Comparison of ENCODE assay signal across 25 mouse cellular contexts in genomic region chr10:26327291-26327690, GRCm38 (mm10). TPM values are rescaled to one million over a fixed set of nuclear protein-coding genes. Genes with fewer than 3 reads are reported as not detected.
DNase-seq lines count a peak whose midpoint lies in the region; ATAC-seq lines count a peak whose summit lies in the region.
"Had no signal": no experiment of that assay in that cellular context is flagged by ENCODE, and none has a peak within 500 bp of the region (broad histone marks: within the 10 kb centered on the region; RNA-seq: fewer than 3 reads in every experiment).

No protein-coding gene starts in this region.

- H3K36me3 ChIP-seq in embryonic facial prominence, embryonic 11.5 days (replicated peaks; ENCODE audit: control insufficient read depth, insufficient read depth, low read depth, low read length) = no peaks in the 10 kb centered on the region
- peaks cover 80% of the 10 kb centered on the region for H3K36me3 ChIP-seq in embryonic facial prominence, embryonic 10.5 days (replicated peaks)
- peaks cover 38% of the 10 kb centered on the region for H3K36me3 ChIP-seq in forebrain, embryonic 13.5 days (ENCODE audit: poor library complexity, severe bottlenecking)
- H3K36me3 ChIP-seq in hindbrain, embryonic 16.5 days (ENCODE audit: control insufficient read depth, insufficient read depth, low read length) = peaks cover 2% of the 10 kb centered on the region; the same call in 1 of the 2 replicates
- peaks cover 12% of the 10 kb centered on the region; the same call in 1 of the 2 replicates for H3K36me3 ChIP-seq in midbrain, embryonic 14.5 days (ENCODE audit: control insufficient read depth, insufficient read depth, low read length)
- H3K36me3 ChIP-seq: G1E had no signal

- intact Hi-C loops in gastrocnemius, postnatal 36 days (cut with DNase I) = no loop called here

- no peak overlapping the region for H3K27ac ChIP-seq in embryonic facial prominence, embryonic 11.5 days (replicated peaks; ENCODE audit: low read depth, low read length)
- H3K27ac ChIP-seq in embryonic facial prominence, embryonic 10.5 days (replicated peaks) = no peak overlapping the region
- H3K27ac ChIP-seq in forebrain, embryonic 13.5 days = 0 out of 2 replicates have a peak overlapping the region, but pooled peaks have one; percentile 14
- H3K27ac ChIP-seq in hindbrain, embryonic 16.5 days (ENCODE audit: low read depth, low read length) = no peak overlapping the region
- H3K27ac ChIP-seq in midbrain, embryonic 14.5 days (replicated peaks; ENCODE audit: low read depth, low read length) = 0 out of 2 replicates have a peak overlapping the region, but pooled peaks have one; percentile 22
- H3K27ac ChIP-seq: intestine, embryonic 15.5 days; kidney, embryonic 15.5 days; limb, embryonic 13.5 days; liver, embryonic 13.5 days had no signal

- no peaks in the 10 kb centered on the region for H3K4me1 ChIP-seq in embryonic facial prominence, embryonic 11.5 days (ENCODE audit: control insufficient read depth, insufficient read depth, low read length)
- H3K4me1 ChIP-seq in embryonic facial prominence, embryonic 10.5 days = no peaks in the 10 kb centered on the region
- peaks cover 13% of the 10 kb centered on the region for H3K4me1 ChIP-seq in forebrain, embryonic 13.5 days
- H3K4me1 ChIP-seq in hindbrain, embryonic 16.5 days (ENCODE audit: control insufficient read depth, insufficient read depth, low read depth, low read length) = no peaks in the 10 kb centered on the region
- H3K4me1 ChIP-seq in midbrain, embryonic 14.5 days (ENCODE audit: control insufficient read depth, insufficient read depth, low read length) = peaks cover 8% of the 10 kb centered on the region; the same call in 1 of the 2 replicates
- H3K4me1 ChIP-seq: intestine, embryonic 15.5 days; kidney, embryonic 15.5 days; limb, embryonic 13.5 days; liver, embryonic 13.5 days had no signal

- WGBS in embryonic facial prominence, embryonic 11.5 days = 78% methylated on average over 5 of the region's 5 CpGs
- 78% methylated on average over 5 of the region's 5 CpGs for WGBS in embryonic facial prominence, embryonic 10.5 days
- WGBS in forebrain, embryonic 13.5 days = 35% methylated on average over 5 of the region's 5 CpGs
- WGBS in hindbrain, embryonic 16.5 days = 54% methylated on average over 5 of the region's 5 CpGs
- WGBS in midbrain, embryonic 14.5 days = 33% methylated on average over 5 of the region's 5 CpGs

- ATAC-seq in embryonic facial prominence, embryonic 11.5 days (replicated peaks; ENCODE audit: insufficient number of reproducible peaks, low FRiP score, low TSS enrichment, low read depth) = 0 out of 2 replicates have a peak, but pooled peaks have one; percentile 32
- peak; percentile 54; the same call in 1 of the 2 replicates for ATAC-seq in forebrain, embryonic 13.5 days
- ATAC-seq in hindbrain, embryonic 16.5 days = peak; percentile 40; the same call in 1 of the 2 replicates
- no peak for ATAC-seq in midbrain, embryonic 14.5 days (ENCODE audit: low FRiP score, low TSS enrichment)
- ATAC-seq: CD4-positive, CD25-positive, alpha-beta regulatory T cell, adult 4 months; intestine, embryonic 15.5 days had no signal

- H3K27me3 ChIP-seq in embryonic facial prominence, embryonic 11.5 days (ENCODE audit: control insufficient read depth, insufficient read depth, low read length) = no peaks in the 10 kb centered on the region
- H3K27me3 ChIP-seq in embryonic facial prominence, embryonic 10.5 days (replicated peaks; ENCODE audit: low read depth, poor library complexity, severe bottlenecking) = no peaks in the 10 kb centered on the region
- H3K27me3 ChIP-seq in forebrain, embryonic 13.5 days = no peaks in the 10 kb centered on the region; the same call in 1 of the 2 replicates
- H3K27me3 ChIP-seq in hindbrain, embryonic 16.5 days (replicated peaks; ENCODE audit: control insufficient read depth, insufficient read depth, low read length) = no peaks in the 10 kb centered on the region
- no peaks in the 10 kb centered on the region for H3K27me3 ChIP-seq in midbrain, embryonic 14.5 days (ENCODE audit: control insufficient read depth, insufficient read depth, low read length)
- H3K27me3 ChIP-seq: intestine, embryonic 15.5 days; kidney, embryonic 15.5 days; limb, embryonic 13.5 days; liver, embryonic 13.5 days had no signal

- H3K9ac ChIP-seq in embryonic facial prominence, embryonic 11.5 days (replicated peaks; ENCODE audit: low read length) = no peak overlapping the region
- no peak overlapping the region for H3K9ac ChIP-seq in forebrain, embryonic 13.5 days
- no peak overlapping the region for H3K9ac ChIP-seq in hindbrain, embryonic 16.5 days (ENCODE audit: low read depth, low read length)
- no peak overlapping the region for H3K9ac ChIP-seq in midbrain, embryonic 14.5 days (replicated peaks; ENCODE audit: low read length)
- H3K9ac ChIP-seq: intestine, embryonic 15.5 days; kidney, embryonic 15.5 days; limb, embryonic 13.5 days; liver, embryonic 13.5 days; lung, embryonic 14.5 days had no signal

- H3K9me3 ChIP-seq in embryonic facial prominence, embryonic 11.5 days (replicated peaks; ENCODE audit: control insufficient read depth, low read length) = no peaks in the 10 kb centered on the region
- H3K9me3 ChIP-seq in embryonic facial prominence, embryonic 10.5 days = no peaks in the 10 kb centered on the region
- H3K9me3 ChIP-seq in forebrain, embryonic 13.5 days (replicated peaks) = no peaks in the 10 kb centered on the region
- H3K9me3 ChIP-seq in hindbrain, embryonic 16.5 days (ENCODE audit: control insufficient read depth, low read length) = no peaks in the 10 kb centered on the region
- H3K9me3 ChIP-seq in midbrain, embryonic 14.5 days (ENCODE audit: control insufficient read depth, low read length) = no peaks in the 10 kb centered on the region
- H3K9me3 ChIP-seq: G1E; intestine, embryonic 15.5 days; kidney, embryonic 15.5 days; limb, embryonic 13.5 days; liver, embryonic 13.5 days had no signal

- no peak for DNase-seq in embryonic facial prominence, embryonic 11.5 days (ENCODE audit: low spot score)
- no peak for DNase-seq in embryonic facial prominence, embryonic 10.5 days (ENCODE audit: low spot score)
- DNase-seq in midbrain, embryonic 14.5 days = no peak
- no peak for DNase-seq in kidney, postnatal 36 days
- DNase-seq in gastrocnemius, postnatal 36 days = no peak
- DNase-seq in gastrocnemius, adult 18-20 months (ENCODE audit: low spot score) = no peak
- DNase-seq: adrenal gland, postnatal 14 days; cerebellum, adult 11 months; gastrocnemius, postnatal 10 days; heart, adult 18-20 months; heart, postnatal 36 days; liver, embryonic 13.5 days; lung, embryonic 14.5 days; lung, postnatal 4 days; right cerebral cortex, postnatal 14 days; spleen, adult 18-20 months; thymus, adult 18-20 months; thymus, postnatal 4 days had no signal

- H3K4me2 ChIP-seq in embryonic facial prominence, embryonic 11.5 days (ENCODE audit: low read depth, low read length) = no peak overlapping the region
- H3K4me2 ChIP-seq in forebrain, embryonic 13.5 days = no peak overlapping the region
- H3K4me2 ChIP-seq in hindbrain, embryonic 16.5 days (ENCODE audit: low read length) = no peak overlapping the region
- no peak overlapping the region for H3K4me2 ChIP-seq in midbrain, embryonic 14.5 days (ENCODE audit: low read length)
- H3K4me2 ChIP-seq: intestine, embryonic 15.5 days; kidney, embryonic 15.5 days; limb, embryonic 13.5 days; liver, embryonic 13.5 days; lung, embryonic 14.5 days had no signal

- H3K4me3 ChIP-seq in embryonic facial prominence, embryonic 11.5 days (ENCODE audit: low read depth, low read length) = no peak overlapping the region
- no peak overlapping the region for H3K4me3 ChIP-seq in embryonic facial prominence, embryonic 10.5 days
- H3K4me3 ChIP-seq in forebrain, embryonic 13.5 days = no peak overlapping the region
- H3K4me3 ChIP-seq in hindbrain, embryonic 16.5 days (ENCODE audit: low read length) = no peak overlapping the region
- H3K4me3 ChIP-seq in midbrain, embryonic 14.5 days (replicated peaks; ENCODE audit: low read depth, low read length) = no peak overlapping the region
- H3K4me3 ChIP-seq: intestine, embryonic 15.5 days; kidney, embryonic 15.5 days; limb, embryonic 13.5 days; liver, embryonic 13.5 days had no signal

RNA-seq across cellular contexts. Expression of gene L3mbtl3, which starts 48.5 kb away (rescaled TPM):
- polyA plus RNA-seq in embryonic facial prominence, embryonic 11.5 days (2014; fragmentation: Nextera tagmentation; extraction: Ambion mirVana) = 21.1 and 24.9 TPM in 2 replicates
- polyA plus RNA-seq in embryonic facial prominence, embryonic 10.5 days (2016; fragmentation: Nextera tagmentation; extraction: Ambion mirVana) = 20.0 and 21.0 TPM in 2 replicates
- polyA plus RNA-seq in forebrain, embryonic 13.5 days (2015; fragmentation: Nextera tagmentation; extraction: Ambion mirVana) = 19.8 and 21.3 TPM in 2 replicates
- polyA plus RNA-seq in hindbrain, embryonic 16.5 days (2015; fragmentation: Nextera tagmentation; extraction: Ambion mirVana) = 24.5 and 25.6 TPM in 2 replicates
- polyA plus RNA-seq in midbrain, embryonic 14.5 days (2014; fragmentation: Nextera tagmentation; extraction: Ambion mirVana) = 29.3 and 35.3 TPM in 2 replicates
- 1 to 10 TPM; 5.7 to 6.0 TPM for total RNA-seq in gastrocnemius, postnatal 36 days (2021)
- total RNA-seq in gastrocnemius, adult 18-20 months (2021) = 1 to 10 TPM; 4.7 to 6.2 TPM
- polyA plus RNA-seq: G1E had no signal

Comparison
In these comparisons a context has a peak if more than half of its experiments do, and no peak if none do; other contexts are left out.
1. H3K27ac ChIP-seq: peak in forebrain, embryonic 13.5 days (single experiment) and midbrain, embryonic 14.5 days (single experiment); none in embryonic facial prominence, embryonic 11.5 days (single experiment), embryonic facial prominence, embryonic 10.5 days (single experiment) and hindbrain, embryonic 16.5 days (single experiment).